Mouse (Mus musculus) adrenal gland, postnatal 4 days (tissue): ENCODE measurements around the gene Hacd4. TPM values are rescaled to one million over a fixed set of nuclear protein-coding genes. Genes with fewer than 3 reads are reported as not detected.
"Not testable (repeated sequence)": the region's sequence is repeated elsewhere in the genome, so short reads cannot be mapped to it uniquely, and the experiment has no call there.

Experiments
- DNase-seq, 2 experiments: peaks; one replicate each; pipeline ENCODE4 v3.0.0; 2021 to 2022; ENCODE audit warnings: low spot score in 2 of 2, mixed read lengths in 2 of 2
- total RNA-seq, 2 experiments: library from RNA; stranded (reverse); gene quantifications; 2 replicates each; pipeline ENCODE4 v1.2.3; 2021

The Hacd4 gene
- total RNA-seq, 2 experiments from 2014 or later = 6.5 to 8.4 TPM

DNA sequence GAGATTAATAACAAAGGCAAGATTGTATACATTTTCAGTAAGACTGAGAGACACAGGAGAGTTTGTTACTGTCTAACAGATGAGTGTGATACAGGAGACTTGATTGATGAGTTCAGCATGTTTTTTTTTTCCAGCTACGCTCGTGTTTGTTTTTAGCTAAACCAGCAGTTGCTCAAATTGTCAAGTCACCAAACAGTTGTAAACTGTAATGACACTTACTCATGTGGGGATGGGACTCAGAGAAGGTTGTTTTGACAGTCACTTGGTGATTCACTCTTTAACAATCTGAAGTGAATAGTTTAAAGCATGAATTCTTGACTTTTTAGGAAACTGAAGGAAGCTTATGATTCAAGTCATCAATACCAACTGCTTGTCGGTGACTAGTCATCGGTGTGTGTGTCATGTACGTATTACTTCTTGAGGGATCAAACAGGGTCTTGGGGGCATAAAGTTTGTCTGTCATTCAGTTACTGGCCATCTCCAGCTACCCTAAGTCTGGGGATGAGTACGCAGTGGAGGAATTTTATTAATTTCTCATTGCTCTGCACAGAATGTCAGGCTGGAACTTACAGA, 2.0 kb downstream of the Hacd4 start:
- DNase-seq = no peak

DNA sequence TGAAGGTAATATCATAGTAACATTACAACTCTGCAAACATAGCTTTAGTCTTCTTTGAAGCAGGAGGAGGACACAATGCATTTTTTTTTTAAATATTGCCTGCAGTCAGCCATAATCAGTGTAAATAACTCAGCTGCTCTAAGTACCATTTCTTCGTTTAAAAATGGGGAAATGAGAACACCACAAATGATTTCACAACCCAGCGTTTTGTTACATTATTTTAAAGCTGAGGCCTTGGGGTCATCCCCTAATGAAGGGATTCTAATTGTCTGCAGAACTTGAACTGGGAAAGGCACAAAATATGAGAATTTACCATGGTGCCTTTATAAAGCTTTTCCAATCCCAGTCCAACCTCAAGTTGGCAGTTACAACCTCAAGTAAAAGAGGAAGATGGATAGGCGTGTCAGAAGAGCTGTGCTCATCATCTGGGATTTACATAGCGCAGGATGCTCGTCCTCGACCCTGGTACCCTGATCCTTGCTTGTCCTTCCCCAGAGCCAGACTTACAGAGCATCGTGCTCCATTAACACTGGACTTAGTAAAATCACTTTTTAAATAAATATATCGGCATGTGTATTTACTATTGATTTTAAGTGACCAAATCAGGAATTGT, 6.2 kb downstream of the Hacd4 start:
- DNase-seq = no peak

DNA sequence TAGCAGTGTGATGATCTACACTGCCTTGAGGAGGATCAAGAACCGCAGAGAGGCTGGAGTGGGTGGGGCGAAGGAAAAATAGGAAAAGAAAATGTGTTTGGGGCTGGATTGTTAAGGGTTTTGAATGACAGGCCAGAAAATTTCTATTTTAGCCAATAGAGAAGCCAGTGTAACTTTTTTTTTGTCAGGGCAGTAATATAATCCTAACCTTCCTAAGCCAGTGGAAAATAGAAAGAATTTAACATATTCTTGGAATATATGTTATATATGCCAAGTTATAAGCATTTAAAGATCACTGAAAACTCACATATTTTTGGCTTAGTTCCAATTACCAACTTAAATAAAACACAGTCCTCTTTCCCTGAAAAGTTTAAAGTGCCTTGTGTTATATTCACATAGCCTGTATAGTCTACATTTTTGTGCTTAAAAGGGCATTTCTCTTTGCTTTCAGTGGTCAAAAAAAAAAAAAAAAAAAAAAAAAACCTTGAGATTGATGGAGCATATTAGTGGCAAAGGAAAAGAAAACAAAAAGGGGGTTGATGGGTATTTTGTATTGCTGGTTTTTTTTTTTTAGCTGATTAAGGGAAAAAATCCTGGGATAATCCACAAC, 11.0 kb downstream of the Hacd4 start:
- DNase-seq = no peak

- no peak for DNase-seq
Observed at GRCm38 (mm10) chr4:88424563-88424962, 14.2 kb downstream of the Hacd4 start.

DNA sequence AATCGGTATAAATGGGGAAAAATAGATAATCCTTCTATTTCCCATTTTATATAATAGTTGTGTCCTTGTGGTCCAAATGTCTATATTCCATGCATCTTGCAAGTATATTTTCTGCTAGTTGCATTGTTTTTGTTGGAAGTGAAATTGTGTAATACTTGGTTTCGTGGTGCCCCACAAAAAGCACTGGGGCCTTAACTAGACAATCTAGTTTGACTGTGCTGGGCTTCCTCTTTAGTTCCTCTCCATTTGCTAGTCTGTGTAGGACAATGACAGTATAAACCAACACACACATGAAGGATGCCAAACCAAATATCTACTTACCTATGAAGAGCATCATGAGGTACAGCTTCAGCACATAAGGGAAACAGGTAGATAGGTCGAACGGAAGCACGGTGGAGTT, 19.4 kb downstream of the Hacd4 start:
- no peak for DNase-seq

DNA sequence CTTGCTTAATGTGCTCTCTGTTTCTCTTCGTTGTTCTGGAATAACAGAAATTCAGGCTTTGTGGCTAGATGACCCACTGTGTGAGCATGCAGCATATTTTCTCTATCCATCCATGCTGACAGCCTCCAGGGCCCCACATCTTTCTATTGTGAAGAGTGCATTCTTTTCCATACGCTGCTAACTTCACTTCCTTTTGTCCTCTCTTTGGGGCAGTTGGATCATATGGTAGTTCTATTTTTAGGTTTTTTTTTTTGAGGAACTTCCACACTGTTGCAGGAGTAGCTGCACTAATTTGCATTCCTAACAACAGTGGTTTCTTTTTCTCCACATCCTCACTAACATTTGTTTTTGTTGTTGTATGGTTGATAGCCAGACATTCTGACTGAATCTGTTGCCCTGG, 23.7 kb downstream of the Hacd4 start:
- DNase-seq = no peak

DNA sequence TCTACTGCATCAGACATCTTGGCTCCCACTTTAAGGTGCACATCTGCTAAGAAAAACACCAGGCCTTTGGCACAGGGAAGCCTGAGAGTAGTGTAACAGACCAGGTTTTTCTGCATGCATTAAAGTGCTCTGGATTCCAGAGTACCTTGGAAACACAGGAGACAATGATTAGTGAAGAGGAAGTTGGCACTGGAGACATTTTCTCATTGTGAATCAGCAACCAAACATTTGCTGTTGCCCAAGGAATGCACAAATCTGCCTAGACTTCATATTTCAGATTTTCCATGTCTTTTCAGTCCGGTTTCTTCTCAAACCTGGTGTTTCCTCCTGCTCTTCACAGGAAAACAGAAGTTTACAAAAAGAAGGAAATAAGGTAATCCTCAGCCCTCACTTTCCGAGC, 26.4 kb downstream of the Hacd4 start:
- no peak for DNase-seq

- no peak for DNase-seq
Observed at GRCm38 (mm10) chr4:88409279-88409678, 29.4 kb downstream of the Hacd4 start.

DNA sequence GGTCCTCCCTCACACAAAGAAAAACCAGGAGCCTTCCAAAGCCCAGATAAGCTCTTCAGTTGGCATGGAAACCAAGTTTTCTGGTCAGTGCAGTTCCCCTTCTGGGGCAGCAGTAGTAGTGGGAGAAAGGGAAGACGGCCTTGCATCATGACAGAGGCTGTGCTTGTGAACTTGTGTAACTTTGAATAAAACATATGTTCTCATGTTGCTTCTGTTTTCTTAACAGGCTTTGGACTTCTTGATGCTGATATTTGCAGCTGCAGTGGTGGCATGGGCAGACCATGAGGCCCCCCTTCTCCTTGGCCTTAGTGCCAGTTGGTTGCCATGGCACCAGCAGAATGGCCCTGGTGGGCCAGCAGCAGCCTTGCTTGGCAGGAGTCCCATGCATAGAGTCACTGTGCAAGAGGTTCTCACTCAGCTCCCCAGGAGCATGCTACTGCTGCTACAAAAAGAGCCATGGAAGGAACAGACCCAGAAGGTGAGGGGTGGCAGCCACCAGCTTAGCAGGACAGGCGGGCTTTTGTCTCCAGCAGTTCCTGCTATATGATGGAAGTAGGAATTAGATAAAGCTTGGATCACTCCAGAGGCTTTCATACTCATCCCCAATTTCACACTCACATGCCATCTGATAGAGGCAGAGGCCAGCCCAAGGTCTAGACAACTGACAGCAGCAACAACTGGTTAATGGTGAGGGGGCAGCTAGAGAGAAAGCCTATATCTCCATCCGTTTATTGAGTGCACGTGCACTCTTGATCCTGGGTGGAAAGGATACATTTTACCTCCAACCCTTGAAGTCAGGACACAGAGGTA, 31.6 kb downstream of the Hacd4 start:
- peak in 1 of 2 experiments; percentile 16 for DNase-seq

- no peak for DNase-seq
Observed at GRCm38 (mm10) chr4:88402884-88403283, 35.8 kb downstream of the Hacd4 start.

DNA sequence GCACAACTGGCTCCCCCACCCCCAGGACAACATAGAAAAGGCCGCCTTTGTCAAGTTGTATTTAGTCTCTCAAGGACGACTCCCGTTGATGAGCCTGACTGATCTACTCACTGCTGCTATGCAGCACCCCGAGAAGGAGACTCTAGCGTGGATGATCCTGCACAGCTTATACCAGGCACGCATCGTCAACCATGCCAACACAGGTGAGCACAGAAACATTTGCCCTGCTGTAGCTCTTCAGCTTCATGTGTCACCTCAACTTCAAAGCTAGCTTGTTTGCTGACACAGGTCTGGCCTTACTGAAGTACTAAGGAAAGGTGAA, 37.8 kb downstream of the Hacd4 start:
- no peak for DNase-seq

DNA sequence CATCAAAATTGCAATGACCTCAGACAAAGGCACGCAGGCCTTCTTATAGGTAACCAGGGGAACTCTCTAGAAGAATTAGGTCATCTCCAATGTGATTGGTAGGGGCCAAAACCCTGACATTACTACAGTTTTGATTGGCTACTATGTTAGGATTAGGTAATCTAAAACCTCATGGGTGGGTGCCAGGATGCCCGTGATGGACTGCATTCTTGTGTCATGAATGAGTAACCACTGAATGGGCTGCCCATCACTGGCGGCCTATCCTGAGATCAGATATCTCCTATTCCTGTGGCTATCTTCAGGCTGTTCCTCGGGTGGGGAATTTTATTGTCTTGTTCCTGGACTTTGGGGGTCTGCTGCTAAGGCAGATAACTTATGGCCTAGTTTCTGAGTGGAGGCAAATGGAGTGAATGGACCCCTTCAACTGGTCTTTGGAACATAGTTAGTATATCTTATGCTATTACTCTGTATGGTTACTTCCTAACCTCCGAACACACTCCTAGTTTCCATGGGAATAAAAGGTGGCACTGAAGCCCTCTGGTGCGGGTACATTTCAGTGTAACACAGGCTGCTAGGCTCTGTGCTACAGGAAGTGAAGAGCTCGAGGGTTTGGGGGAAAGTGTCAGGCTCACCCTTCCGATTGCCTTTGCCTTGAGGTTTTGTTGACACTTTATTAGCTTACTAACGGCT, 38.3 kb downstream of the Hacd4 start:
- DNase-seq = no peak

GRCm38 (mm10) chr4:88396995-88397521, 41.7 kb downstream of the Hacd4 start:
- no peak for DNase-seq

- no peak for DNase-seq
Observed at GRCm38 (mm10) chr4:88395717-88396116, 43.0 kb downstream of the Hacd4 start.

DNA sequence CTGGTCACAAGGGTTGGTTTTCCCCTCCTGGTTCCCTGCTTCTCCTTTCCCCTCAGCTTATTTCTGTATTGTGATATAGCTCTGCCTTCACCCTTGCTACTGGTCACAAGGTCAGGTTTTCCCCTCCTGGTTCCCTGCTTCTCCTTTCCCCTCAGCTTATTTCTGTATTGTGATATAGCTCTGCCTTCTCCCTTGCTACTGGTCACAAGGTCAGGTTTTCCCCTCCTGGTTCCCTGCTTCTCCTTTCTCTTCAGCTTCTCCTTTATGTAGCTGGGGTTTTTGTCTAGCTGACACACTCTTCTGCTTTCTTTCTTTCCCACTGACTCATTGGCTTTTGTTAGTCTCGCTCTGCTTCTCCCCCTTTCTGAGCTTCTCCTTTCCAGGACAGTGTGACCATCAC, 48.1 kb downstream of the Hacd4 start:
- DNase-seq = not testable (repeated sequence)

- DNase-seq = no peak
Observed at GRCm38 (mm10) chr4:88390036-88390435, 48.7 kb downstream of the Hacd4 start.

- DNase-seq = no peak
Observed at GRCm38 (mm10) chr4:88372293-88373224, 66.2 kb downstream of the Hacd4 start.

GRCm38 (mm10) chr4:88370819-88371218, 67.9 kb downstream of the Hacd4 start:
- DNase-seq = no peak

DNA sequence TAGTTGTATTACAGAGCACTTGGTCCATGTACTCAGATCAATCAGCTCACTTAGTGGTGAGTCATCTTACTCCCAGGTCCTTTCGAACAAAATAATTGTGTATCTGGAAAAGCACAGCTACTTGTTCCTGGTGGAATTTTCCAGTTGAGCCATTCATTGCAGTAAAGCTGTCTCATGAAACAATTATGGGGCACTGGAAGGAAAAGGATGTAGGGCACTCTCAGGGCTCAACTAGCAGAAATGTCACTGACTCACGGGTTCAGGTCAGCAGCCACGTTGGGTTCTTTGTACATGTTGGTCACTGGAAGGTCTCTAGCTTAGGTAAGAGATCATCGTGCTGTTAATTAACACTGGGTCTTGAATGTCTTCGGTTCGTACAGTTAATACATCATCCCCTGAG, 68.8 kb downstream of the Hacd4 start:
- no peak for DNase-seq

GRCm38 (mm10) chr4:88357431-88357830, 81.3 kb downstream of the Hacd4 start:
- DNase-seq = no peak
